Mouse (Mus musculus): ENCODE measurements at regions not wholly inside any gene's neighbourhood (a gene's known extent, or its start where the extent isn't known, plus 50 kb on each side); places are given as distances from the start of the nearest gene placed in this dataset.

DNA sequence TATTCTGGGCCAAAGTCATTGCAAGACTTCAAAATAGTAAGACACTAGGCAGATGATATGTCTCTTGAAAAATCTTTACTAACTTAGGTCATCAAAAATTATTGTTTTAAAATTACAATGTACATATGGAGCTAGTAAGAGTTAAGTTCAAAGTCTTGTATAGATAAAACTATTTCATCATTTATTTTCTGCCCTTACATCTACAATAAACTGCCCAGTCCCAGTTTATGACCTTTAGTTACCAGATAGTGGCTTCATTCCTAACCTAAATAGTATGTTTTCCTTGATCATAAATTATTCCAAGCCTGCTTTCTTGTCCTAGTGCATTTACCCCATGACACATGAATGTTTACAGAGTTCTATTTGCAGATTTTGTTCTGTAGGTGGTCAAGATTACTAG, 72.9 kb downstream of the Manea start:
- no peak for DNase-seq (ENCODE audit: low spot score)

DNA sequence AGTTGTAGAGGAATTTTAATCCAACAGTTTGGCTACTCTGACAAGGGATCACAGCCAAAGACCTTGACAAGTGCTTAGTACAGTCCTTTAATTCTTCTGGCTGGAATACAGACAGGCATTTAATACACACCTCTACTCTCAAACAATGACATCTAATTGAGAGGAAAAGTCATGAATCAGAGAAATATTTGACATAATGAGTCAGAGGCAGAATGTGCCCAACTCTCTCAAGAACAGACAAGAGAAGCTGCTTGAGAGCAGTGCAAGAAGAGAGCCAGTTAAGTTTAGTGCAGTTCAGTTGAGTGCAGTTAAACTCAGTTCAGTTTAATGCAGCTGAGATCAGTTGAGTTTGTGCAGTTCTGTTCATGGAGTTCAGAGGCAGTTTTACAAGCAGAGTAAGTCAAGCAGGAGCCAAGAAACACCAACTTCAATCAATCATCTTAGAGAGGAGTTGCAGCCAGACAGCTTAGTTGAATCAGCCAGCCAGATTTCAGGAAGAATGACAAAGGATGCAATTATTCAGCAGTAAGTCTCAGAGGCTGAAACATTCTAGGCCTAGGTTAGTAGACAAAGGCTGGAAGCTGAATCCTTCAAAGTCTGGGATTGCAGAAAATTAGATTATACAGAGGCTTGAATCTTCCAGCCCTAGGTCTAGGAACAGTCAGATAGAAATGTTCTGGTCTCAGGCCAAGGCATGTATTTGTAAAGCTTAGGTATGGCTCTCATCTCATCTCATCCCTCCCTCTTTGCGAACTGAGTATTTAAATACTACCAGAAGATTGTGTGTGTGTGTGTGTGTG, 87.3 kb downstream of the Manea start:
- no peak for DNase-seq (ENCODE audit: low spot score)

- DNase-seq (ENCODE audit: low spot score), result no peak
Observed at GRCm38 (mm10) chr4:26255889-26256288, 90.8 kb downstream of the Manea start.

DNA sequence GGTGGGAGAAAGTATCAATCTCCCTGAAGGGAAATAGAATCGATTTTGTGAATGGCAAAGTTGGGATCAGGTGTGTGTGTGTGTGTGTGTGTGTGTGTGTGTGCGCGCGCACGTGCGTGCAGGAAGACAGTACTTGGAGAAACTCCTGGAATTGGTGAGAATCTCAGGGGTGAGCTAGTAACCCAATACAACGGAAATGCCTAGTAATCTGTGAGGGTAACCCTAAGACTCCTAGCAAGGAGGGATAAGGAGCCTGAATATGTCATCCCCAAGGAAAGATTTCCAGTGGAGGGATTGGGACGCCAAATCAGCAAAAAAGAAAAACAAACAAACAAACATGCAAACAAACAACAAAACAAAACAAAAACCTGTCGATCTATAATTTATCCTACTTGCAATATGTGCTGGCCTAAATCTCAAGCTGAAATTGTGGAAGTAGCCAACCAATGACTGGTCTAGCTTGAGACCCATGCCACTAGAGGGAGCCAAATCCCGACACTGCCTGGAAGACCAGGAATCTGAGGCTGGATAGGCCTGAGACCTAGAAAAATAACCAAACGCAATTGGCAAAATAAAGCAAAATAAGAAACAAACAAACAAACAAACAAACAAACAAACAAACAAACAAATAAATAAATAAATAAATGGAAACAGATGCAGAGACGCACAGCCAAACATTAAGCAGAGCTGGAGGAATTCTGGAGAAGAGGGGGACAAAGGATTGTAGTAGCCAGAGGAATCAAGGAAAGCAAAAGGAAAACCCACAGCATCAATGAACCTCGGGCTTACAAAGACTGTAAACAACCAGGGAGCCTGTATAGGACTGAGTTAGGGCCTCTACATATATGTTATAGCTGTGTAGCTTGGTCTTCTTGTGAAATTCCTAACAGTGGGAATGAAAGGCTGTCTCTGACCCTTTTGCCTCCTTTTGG, 98.5 kb downstream of the Manea start:
- DNase-seq (ENCODE audit: low spot score), result peak; percentile 20

GRCm38 (mm10) chr4:26223267-26223666, 123.4 kb downstream of the Manea start:
- no peak for DNase-seq (ENCODE audit: low spot score)
